Comparison of ENCODE assay signal across 7 mouse cellular contexts in the genomic region with DNA sequence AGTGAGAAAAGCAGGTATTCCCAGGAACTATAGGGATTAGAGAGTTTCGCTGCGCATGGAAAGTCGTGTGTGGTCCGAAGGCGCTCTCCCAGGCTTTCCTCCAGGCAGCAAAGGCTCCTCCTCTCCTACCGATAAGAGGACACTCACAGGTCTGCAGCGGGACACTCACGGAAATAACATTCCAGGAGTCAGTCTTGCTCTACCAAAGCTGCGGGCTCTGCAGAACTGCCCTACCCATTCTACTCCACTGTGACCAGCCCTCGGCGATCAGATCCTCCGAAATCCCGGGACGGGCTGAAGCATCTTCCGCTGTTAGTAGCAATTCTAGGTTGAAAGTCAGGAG. TPM values are rescaled to one million over a fixed set of nuclear protein-coding genes. Genes with fewer than 3 reads are reported as not detected.
DNase-seq lines count a peak whose midpoint lies in the region; ATAC-seq and TF ChIP-seq lines count a peak whose summit lies in the region.

No protein-coding gene starts in this region.

- no peak; the same call in 1 of the 2 replicates for ATAC-seq in midbrain, postnatal 0 days (ENCODE audit: low FRiP score)

- peak overlapping the region; percentile 23 for H3K4me3 ChIP-seq in embryonic fibroblast, embryonic 13.5 days (ENCODE audit: insufficient read depth, low read length)
- H3K4me3 ChIP-seq in midbrain, postnatal 0 days (ENCODE audit: low read depth, low read length), result peak overlapping the region; percentile 41

- H3K27ac ChIP-seq in embryonic fibroblast, embryonic 13.5 days (ENCODE audit: insufficient read depth, low read length), result no peak overlapping the region
- no peak overlapping the region for H3K27ac ChIP-seq in midbrain, postnatal 0 days (ENCODE audit: low read depth, low read length)

- whole genome bisulfite sequencing in midbrain, postnatal 0 days, result under 1% methylated on average over 15 of the region's 15 CpGs

- TF ChIP-seq POLR2A in embryonic fibroblast, embryonic 13.5 days (IDR thresholded peaks at IDR 0.05; ENCODE audit: low read depth, low read length), result no peak

- H3K4me1 ChIP-seq in embryonic fibroblast, embryonic 13.5 days (ENCODE audit: control insufficient read depth, insufficient read depth, low read length), result peaks cover 3% of the 10 kb centered on the region; the same call in 1 of the 2 replicates
- H3K4me1 ChIP-seq in midbrain, postnatal 0 days (ENCODE audit: insufficient read depth, low read length), result no peaks in the 10 kb centered on the region

- peak overlapping the region; percentile 78 for H3K4me2 ChIP-seq in midbrain, postnatal 0 days (ENCODE audit: low read depth, low read length, poor library complexity, severe bottlenecking)

- H3K9ac ChIP-seq in midbrain, postnatal 0 days (replicated peaks; ENCODE audit: low read length, poor library complexity, severe bottlenecking), result peak overlapping the region; percentile 42; the same call in 1 of the 2 replicates

- no peaks in the 10 kb centered on the region for H3K36me3 ChIP-seq in midbrain, postnatal 0 days (ENCODE audit: insufficient read depth, low read length)

- peak; percentile 22 for DNase-seq in ovary, postnatal 36 days (ENCODE audit: low spot score)
- no peak for DNase-seq in ovary, postnatal 14 days (ENCODE audit: low spot score)
- peak; percentile 15 for DNase-seq in kidney, postnatal 14 days
- DNase-seq in midbrain, postnatal 0 days (ENCODE audit: low spot score), result no peak
- DNase-seq in right cerebral cortex, postnatal 10 days (ENCODE audit: low spot score in 2 of 2), result no peak
- DNase-seq in spleen, postnatal 4 days (ENCODE audit: low spot score in 2 of 2), result no peak

- TF ChIP-seq CTCF in embryonic fibroblast, embryonic 13.5 days (IDR thresholded peaks at IDR 0.05; ENCODE audit: borderline replicate concordance, insufficient read depth, low read length), result no peak
- TF ChIP-seq CTCF in midbrain, postnatal 0 days (IDR thresholded peaks at IDR 0.05), result no peak

- no peaks in the 10 kb centered on the region for H3K9me3 ChIP-seq in midbrain, postnatal 0 days (ENCODE audit: low read length)

- peaks cover 26% of the 10 kb centered on the region for H3K27me3 ChIP-seq in midbrain, postnatal 0 days (ENCODE audit: insufficient read depth, low read length)

RNA-seq across cellular contexts. Expression of a gene that starts 2.6 kb away (rescaled TPM):
- not detected in 2 replicates for polyA plus RNA-seq in embryonic fibroblast, embryonic 13.5 days (2011; ENCODE audit: insufficient read length, low read depth, missing spikeins)
- total RNA-seq in midbrain, postnatal 0 days (2014; rRNA removed), result not detected in 2 replicates
- 0.27 TPM in 1 of 2 replicates, not detected in the other for polyA plus RNA-seq in midbrain, postnatal 0 days (2015; fragmentation: Nextera tagmentation; extraction: Ambion mirVana)

RNA-seq across cellular contexts. Expression of a gene that starts 19.8 kb away (rescaled TPM):
- 4.2 and 4.7 TPM in 2 replicates for polyA plus RNA-seq in embryonic fibroblast, embryonic 13.5 days (2011; ENCODE audit: insufficient read length, low read depth, missing spikeins)
- 15.5 and 16.6 TPM in 2 replicates for total RNA-seq in midbrain, postnatal 0 days (2014; rRNA removed)
- polyA plus RNA-seq in midbrain, postnatal 0 days (2015; fragmentation: Nextera tagmentation; extraction: Ambion mirVana), result 17.1 and 19.5 TPM in 2 replicates

RNA-seq across cellular contexts. Expression of a gene that starts 48.3 kb away (rescaled TPM):
- polyA plus RNA-seq in embryonic fibroblast, embryonic 13.5 days (2011; ENCODE audit: insufficient read length, low read depth, missing spikeins), result 8.4 and 8.6 TPM in 2 replicates
- total RNA-seq in midbrain, postnatal 0 days (2014; rRNA removed), result 188 and 214 TPM in 2 replicates
- 38.6 and 46.2 TPM in 2 replicates for polyA plus RNA-seq in midbrain, postnatal 0 days (2015; fragmentation: Nextera tagmentation; extraction: Ambion mirVana)

RNA-seq across cellular contexts. Expression of a gene that starts 57.5 kb away (rescaled TPM):
- polyA plus RNA-seq in embryonic fibroblast, embryonic 13.5 days (2011; ENCODE audit: insufficient read length, low read depth, missing spikeins), result 19.6 and 25.6 TPM in 2 replicates
- 35.5 and 37.7 TPM in 2 replicates for total RNA-seq in midbrain, postnatal 0 days (2014; rRNA removed)
- 40.5 and 42.6 TPM in 2 replicates for polyA plus RNA-seq in midbrain, postnatal 0 days (2015; fragmentation: Nextera tagmentation; extraction: Ambion mirVana)

Comparison
In these comparisons a context has a peak if more than half of its experiments do, and no peak if none do; other contexts are left out.
1. DNase-seq: peak in ovary, postnatal 36 days (single experiment) and kidney, postnatal 14 days (single experiment); none in ovary, postnatal 14 days (single experiment), midbrain, postnatal 0 days (single experiment), right cerebral cortex, postnatal 10 days (0 of 2) and spleen, postnatal 4 days (0 of 2).